Mouse (Mus musculus) c-Kit-negative CD71-positive TER-119-positive erythroid progenitor cells, embryonic 14.5 days (primary cell): ENCODE results near the gene Arhgef11.

Source experiments
- DNase-seq: peaks from one replicate; pipeline ENCODE4 v3.0.0-alpha.2; 2013; ENCODE audit warnings: low read depth, low spot score

Arhgef11 gene

GRCm38 (mm10) chr3:87661291-87661690 is 43.9 kb downstream of the Arhgef11 start:
- DNase-seq, result no peak

DNA sequence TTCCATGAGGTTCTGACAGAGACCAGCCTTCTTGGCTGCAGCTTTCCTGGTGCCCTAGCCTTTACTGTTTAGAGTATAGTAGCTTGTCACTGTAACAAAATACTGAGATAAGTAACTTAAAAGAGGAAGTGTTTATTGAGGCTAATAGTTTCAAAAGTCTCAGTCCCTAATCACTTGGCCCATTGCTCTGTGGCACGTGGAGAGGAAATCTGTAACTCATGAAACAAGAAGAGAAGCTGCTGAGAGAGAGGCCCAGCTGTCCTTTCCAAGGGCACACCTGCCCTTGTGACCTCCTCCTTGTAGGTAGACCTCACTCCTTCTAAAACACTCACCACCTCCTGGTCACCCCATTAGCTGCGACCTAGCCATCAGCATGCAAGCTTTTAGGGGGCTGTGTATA is 101.2 kb downstream of the Arhgef11 start:
- no peak for DNase-seq

DNA sequence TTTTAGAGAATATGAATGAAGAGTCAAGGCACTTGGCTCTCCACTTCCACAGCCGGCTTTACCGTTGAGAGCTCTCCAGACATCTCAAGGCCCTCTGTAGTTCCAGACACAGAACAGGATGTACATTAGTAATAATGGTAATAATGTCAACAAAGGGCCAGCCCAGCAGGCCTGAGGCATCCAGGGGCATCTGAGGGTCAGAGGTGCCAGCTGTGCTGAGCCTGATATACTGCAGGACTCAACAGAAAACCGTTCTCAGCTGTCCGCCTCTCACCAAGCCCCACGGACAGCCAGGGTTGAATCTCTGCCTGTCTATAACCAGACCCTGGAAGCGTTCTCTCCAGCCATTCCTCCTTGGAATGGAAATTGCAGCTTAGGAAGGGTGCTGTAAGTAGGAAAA is 107.2 kb downstream of the Arhgef11 start:
- no peak for DNase-seq

- DNase-seq, result no peak
Observed at GRCm38 (mm10) chr3:87725396-87726160, 108.2 kb downstream of the Arhgef11 start.

- DNase-seq, result no peak
Observed at GRCm38 (mm10) chr3:87726191-87726590, 108.8 kb downstream of the Arhgef11 start.

DNA sequence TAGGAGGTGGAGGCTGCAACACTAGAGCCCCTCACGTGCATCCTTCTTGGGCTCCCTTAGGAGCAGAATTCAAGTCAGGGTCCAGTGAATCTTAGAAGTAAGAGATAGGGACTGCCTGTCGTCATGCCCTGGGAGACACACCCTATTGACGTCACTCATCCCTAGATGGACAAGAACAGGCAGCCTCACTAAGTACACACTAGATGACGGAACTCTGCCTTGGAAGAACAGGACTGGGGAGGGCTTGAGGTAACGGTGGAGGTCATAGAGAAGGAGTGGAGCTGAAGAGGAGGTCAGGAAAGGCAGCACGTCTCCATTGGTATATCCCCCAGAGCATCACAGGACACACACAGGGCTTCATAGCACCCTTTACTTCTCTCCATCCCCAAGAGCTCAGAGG is 111.3 kb downstream of the Arhgef11 start:
- no peak for DNase-seq

- no peak for DNase-seq
Observed at GRCm38 (mm10) chr3:87733098-87733497, 115.7 kb downstream of the Arhgef11 start.

GRCm38 (mm10) chr3:87733984-87734761 is 116.8 kb downstream of the Arhgef11 start:
- DNase-seq, result no peak

DNA sequence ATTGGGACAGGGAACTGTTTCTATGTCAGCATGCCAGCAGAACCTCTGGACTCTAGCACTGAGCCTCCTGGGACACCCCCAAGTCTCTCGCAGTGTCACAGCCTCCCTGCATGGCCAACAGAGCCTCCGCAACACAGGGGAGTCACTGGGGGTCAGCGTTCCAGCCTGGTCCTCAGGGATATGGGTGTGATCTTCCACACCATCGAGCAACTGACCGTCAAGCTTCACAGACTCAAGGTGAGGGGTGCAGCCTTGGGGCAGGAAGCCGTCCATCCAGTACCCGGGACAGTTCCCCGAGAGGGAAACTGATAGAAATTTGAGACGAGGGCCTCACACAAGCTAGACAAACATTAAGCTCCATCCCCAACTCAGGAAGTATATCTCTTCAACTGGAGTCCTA is 118.0 kb downstream of the Arhgef11 start:
- no peak for DNase-seq

- no peak for DNase-seq
Observed at GRCm38 (mm10) chr3:87738906-87739305, 121.5 kb downstream of the Arhgef11 start.

DNA sequence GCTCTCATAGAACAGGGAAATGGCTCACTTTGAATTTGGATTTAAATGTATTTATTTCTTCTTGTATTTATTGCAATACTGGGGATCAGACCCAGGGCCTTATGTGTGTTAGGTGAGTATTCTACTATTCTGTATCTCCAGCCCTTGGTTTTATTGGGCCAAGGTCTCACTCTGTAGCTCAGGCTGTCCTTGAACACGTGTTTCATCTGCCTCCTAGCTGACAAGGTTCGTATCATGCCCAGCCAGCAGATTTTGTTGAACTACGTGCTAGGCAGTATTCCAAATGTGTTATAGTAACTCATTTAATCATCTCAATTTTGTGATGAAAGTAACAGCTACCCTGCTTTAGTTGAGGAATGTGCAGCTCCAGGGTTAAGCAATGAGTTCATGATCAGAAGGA is 124.7 kb downstream of the Arhgef11 start:
- DNase-seq, result no peak

GRCm38 (mm10) chr3:87742735-87743134 is 125.4 kb downstream of the Arhgef11 start:
- DNase-seq, result no peak

DNA sequence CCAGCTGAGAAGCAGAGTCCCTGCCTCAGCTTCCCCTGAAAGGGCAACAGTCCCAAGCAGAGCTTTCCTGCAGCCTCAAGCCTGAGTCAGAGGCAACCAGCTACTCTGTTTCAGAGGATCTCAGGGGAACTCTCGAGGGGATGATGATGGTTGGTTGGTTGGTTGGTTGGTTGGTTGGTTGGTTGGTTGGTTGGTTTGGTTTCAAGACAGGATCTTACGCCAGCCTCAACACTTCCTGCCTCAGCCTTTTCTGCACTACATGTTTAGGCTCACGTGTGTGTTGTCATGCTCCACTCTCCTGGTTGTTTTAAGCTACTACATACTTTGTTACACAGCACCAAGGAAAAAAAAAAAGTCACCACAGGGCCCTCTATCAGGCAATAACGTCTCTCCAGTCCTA is 126.6 kb downstream of the Arhgef11 start:
- DNase-seq, result no peak

- no peak for DNase-seq
Observed at GRCm38 (mm10) chr3:87745036-87745659, 127.8 kb downstream of the Arhgef11 start.

DNA sequence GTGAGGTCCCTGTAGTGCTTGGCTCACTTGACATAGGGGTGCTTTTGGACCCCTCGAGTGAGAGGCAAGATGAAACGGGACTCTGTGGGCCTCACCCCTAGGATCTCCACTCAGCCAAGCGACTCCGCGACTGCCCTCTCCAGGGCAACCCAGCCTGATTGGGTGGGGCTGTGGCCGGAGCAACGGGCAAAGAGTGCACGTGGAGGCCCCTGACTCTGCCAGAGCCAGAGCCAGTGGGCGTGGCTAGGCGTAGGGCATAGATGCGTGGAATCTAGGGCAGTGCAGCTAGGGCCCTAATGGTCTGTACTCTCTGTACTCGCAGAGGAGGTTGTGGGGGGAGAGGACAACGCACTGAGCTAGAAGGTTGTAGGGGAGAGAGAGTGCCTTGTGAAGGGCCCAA is 131.1 kb downstream of the Arhgef11 start, which contains the start of gene Lrrc71:
Lrrc71 (minus strand) TSS at position 195 of the 400 bp plus-strand sequence.
- DNase-seq, result no peak

GRCm38 (mm10) chr3:87749036-87749435 is 131.7 kb downstream of the Arhgef11 start:
- DNase-seq, result no peak

- DNase-seq, result no peak
Observed at GRCm38 (mm10) chr3:87749977-87750376, 132.6 kb downstream of the Arhgef11 start.

GRCm38 (mm10) chr3:87752567-87752966 is 135.2 kb downstream of the Arhgef11 start:
- DNase-seq, result no peak

DNA sequence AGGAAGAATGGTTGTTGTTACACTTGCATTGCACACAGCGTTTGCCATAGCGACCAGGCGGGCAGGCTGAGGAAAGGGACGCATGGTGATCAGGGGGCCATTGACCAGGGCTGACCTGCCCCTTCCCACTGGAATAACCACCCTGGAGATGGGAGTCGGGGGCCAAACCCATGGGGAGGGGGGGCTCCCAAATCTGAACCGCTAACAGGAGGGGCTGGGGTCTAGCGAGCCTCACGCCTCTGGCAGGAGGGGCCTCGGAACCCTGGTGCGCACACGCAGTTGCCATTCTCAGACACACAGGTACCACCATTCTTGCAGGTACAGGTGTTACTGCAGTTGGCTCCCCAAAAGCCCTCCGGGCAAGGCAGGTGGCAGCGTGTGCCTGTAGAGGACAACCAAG is 136.5 kb downstream of the Arhgef11 start:
- DNase-seq, result no peak

DNA sequence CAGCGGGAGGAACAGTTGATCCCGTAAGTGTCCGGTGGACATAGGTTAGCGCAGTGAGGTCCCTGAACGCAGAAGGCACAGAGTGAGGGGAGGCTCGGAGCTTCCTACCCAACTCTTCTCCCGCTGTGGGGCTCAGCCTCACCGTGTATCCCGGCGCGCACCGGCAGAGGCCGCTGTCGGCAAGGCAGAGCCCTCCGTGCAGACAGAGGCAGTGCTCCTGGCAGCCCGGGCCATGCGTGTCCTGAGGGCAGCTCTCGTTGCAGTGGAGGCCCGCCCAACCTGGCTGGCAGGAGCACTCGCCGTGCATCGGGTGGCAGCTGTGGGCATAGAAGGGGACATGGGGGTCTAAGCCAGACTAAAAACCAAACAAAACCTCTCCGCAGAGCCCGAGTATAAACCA is 138.6 kb downstream of the Arhgef11 start:
- no peak for DNase-seq

- no peak for DNase-seq
Observed at GRCm38 (mm10) chr3:87756488-87756887, 139.1 kb downstream of the Arhgef11 start.

GRCm38 (mm10) chr3:87758641-87759040 is 141.3 kb downstream of the Arhgef11 start:
- no peak for DNase-seq
